Mouse (Mus musculus): ENCODE results near the gene Rap1gap. TPM values are rescaled to one million over a fixed set of nuclear protein-coding genes. Genes with fewer than 3 reads are reported as not detected.

Rap1gap gene
- polyA plus RNA-seq, 1 experiment from 2014 or later = 4.2 TPM

- Histone ChIP-seq H3K9me3 (replicated peaks) (no peaks in the 10 kb centered on the region), H3K27me3 (ENCODE audit: low read depth, poor library complexity, severe bottlenecking) (peaks cover 59% of the 10 kb centered on the region), H3K27ac (no peak overlapping the region), H3K36me3 (no peaks in the 10 kb centered on the region), H3K4me1 (peaks cover 11% of the 10 kb centered on the region), H3K4me3 (no peak overlapping the region)
- DNase-seq (ENCODE audit: low spot score) = no peak
- WGBS = 72% methylated on average over 5 of the region's 5 CpGs
Observed at GRCm38 (mm10) chr4:137666283-137666957, 1.9 kb downstream of the Rap1gap start.

GRCm38 (mm10) chr4:137666958-137667345 lies 2.4 kb downstream of the Rap1gap start:
- 74% methylated on average over 8 of the region's 8 CpGs for WGBS

GRCm38 (mm10) chr4:137667747-137668146 lies 3.2 kb downstream of the Rap1gap start:
- H3K36me3 ChIP-seq = no peaks in the 10 kb centered on the region
- WGBS = 58% methylated on average over 5 of the region's 5 CpGs
- H3K9me3 ChIP-seq (replicated peaks) = no peaks in the 10 kb centered on the region
- H3K27me3 ChIP-seq (ENCODE audit: low read depth, poor library complexity, severe bottlenecking) = peaks cover 57% of the 10 kb centered on the region
- peaks cover 11% of the 10 kb centered on the region for H3K4me1 ChIP-seq
- DNase-seq (ENCODE audit: low spot score) = no peak
- no peak overlapping the region for H3K27ac ChIP-seq
- H3K4me3 ChIP-seq = no peak overlapping the region

More at GRCm38 (mm10) chr4:137666958-137667345, 2.4 kb downstream of the Rap1gap start:
- Histone ChIP-seq H3K9me3 (replicated peaks) (no peaks in the 10 kb centered on the region), H3K36me3 (no peaks in the 10 kb centered on the region), H3K4me1 (peaks cover 11% of the 10 kb centered on the region), H3K27ac (no peak overlapping the region), H3K4me3 (no peak overlapping the region), H3K27me3 (ENCODE audit: low read depth, poor library complexity, severe bottlenecking) (peaks cover 59% of the 10 kb centered on the region)
- no peak for DNase-seq (ENCODE audit: low spot score)

- Histone ChIP-seq H3K9me3 (replicated peaks) (no peaks in the 10 kb centered on the region), H3K4me1 (peaks cover 8% of the 10 kb centered on the region), H3K27me3 (ENCODE audit: low read depth, poor library complexity, severe bottlenecking) (peaks cover 16% of the 10 kb centered on the region), H3K36me3 (no peaks in the 10 kb centered on the region), H3K4me3 (no peak overlapping the region), H3K27ac (no peak overlapping the region)
- WGBS = 79% methylated on average over 13 of the region's 13 CpGs
- no peak for DNase-seq (ENCODE audit: low spot score)
Observed at GRCm38 (mm10) chr4:137671711-137672500, 7.4 kb downstream of the Rap1gap start.

- peaks cover 36% of the 10 kb centered on the region for H3K27me3 ChIP-seq (ENCODE audit: low read depth, poor library complexity, severe bottlenecking)
- WGBS = 77% methylated on average over 7 of the region's 7 CpGs
- H3K4me3 ChIP-seq = no peak overlapping the region
- peaks cover 9% of the 10 kb centered on the region for H3K4me1 ChIP-seq
- no peak overlapping the region for H3K27ac ChIP-seq
- DNase-seq (ENCODE audit: low spot score) = no peak
- no peaks in the 10 kb centered on the region for H3K9me3 ChIP-seq (replicated peaks)
- no peaks in the 10 kb centered on the region for H3K36me3 ChIP-seq
Observed at GRCm38 (mm10) chr4:137675566-137675965, 11.0 kb downstream of the Rap1gap start.

DNA sequence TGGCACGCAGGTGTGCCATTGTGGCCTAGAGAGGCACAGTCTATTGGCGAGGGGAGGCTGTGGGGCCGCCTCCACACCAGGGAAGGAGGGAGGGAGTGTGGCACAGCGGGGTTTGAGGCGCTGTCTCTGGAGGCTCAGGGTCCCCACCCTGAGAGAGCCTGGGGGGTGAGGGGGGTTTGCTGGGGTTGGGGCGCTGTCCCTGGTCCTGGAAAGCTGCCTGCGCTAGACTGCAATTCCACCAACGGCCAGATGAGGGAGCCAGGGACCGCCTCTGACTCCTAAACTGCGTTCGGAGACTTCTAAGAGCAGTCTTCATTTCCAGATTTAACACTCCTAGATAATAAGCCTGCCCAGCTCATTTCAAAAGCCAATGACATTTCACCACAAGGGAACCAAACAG lies 11.5 kb downstream of the Rap1gap start:
- peak; percentile 90 for DNase-seq (ENCODE audit: low spot score)
- Histone ChIP-seq H3K9me3 (replicated peaks) (no peaks in the 10 kb centered on the region), H3K27ac (no peak overlapping the region), H3K36me3 (no peaks in the 10 kb centered on the region), H3K4me3 (no peak overlapping the region), H3K27me3 (ENCODE audit: low read depth, poor library complexity, severe bottlenecking) (peaks cover 41% of the 10 kb centered on the region), H3K4me1 (peaks cover 14% of the 10 kb centered on the region)
- 8% methylated on average over 11 of the region's 11 CpGs for WGBS

DNA sequence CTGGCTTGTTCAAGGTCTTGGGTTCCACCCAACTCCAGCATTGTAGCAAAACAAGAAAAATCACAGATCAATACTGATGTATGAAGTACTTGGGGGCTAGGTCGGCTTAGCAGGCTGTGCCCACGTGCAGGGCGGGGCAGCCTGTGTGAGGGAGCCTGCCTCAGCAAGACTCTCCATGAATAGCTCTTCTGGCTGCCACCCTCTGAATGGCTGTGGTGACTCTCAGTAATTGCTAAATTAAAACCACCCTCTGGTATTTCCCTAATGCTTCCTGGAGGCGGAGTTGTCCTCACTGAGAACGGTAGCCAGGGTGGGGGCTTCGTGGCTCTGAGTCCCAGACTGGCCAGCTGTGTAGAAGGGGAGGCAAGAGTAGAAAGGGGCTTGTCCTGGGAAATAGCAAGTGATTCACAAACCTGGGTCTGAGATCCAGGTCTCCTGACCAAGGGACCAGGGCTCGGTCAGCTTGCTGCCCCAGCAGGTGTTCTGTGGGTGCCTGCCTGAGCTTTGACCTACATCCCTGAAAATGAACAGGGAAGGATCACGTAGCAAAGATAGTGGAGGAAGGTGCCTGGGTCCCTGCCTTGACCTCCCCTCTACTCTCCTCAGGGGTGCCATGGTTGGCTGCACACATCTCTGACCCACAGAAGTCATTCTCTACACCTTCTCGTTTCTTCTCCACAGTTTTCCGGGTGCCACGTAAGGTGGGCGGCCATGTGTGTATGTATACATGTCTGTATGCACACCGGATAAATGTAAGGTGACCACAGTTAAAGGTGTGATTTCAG lies 12.4 kb downstream of the Rap1gap start:
- Histone ChIP-seq H3K9me3 (replicated peaks) (no peaks in the 10 kb centered on the region), H3K27ac (no peak overlapping the region), H3K4me3 (no peak overlapping the region), H3K27me3 (ENCODE audit: low read depth, poor library complexity, severe bottlenecking) (peaks cover 49% of the 10 kb centered on the region), H3K4me1 (peaks cover 22% of the 10 kb centered on the region), H3K36me3 (no peaks in the 10 kb centered on the region)
- WGBS = 68% methylated on average over 13 of the region's 13 CpGs
- DNase-seq (ENCODE audit: low spot score) = no peak

GRCm38 (mm10) chr4:137677906-137678305 lies 13.4 kb downstream of the Rap1gap start:
- no peaks in the 10 kb centered on the region for H3K36me3 ChIP-seq
- no peak overlapping the region for H3K27ac ChIP-seq
- WGBS = 90% methylated on average over 5 of the region's 5 CpGs
- peaks cover 27% of the 10 kb centered on the region for H3K4me1 ChIP-seq
- no peak overlapping the region for H3K4me3 ChIP-seq
- H3K27me3 ChIP-seq (ENCODE audit: low read depth, poor library complexity, severe bottlenecking) = peaks cover 59% of the 10 kb centered on the region
- no peak for DNase-seq (ENCODE audit: low spot score)
- no peaks in the 10 kb centered on the region for H3K9me3 ChIP-seq (replicated peaks)

DNA sequence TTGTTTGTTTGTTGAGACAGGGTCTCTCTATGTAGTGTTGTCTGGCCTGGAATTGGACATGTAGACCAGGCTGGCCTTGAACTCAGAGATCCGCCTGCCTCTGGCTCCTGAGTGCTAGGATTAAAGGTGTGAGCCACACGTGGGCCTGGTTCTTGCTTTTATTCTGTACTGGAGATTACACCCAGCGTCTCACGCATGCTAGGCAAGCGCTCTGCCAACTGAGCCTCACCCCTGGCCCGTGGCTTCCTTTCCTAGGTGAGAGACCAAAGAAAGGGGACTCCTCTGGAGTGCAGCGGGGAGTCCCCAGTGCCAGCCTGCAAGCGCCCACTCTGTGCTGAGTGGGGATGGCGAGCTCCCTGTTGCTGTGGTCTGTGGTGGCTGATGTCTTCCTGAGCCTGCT lies 14.0 kb downstream of the Rap1gap start:
- peaks cover 66% of the 10 kb centered on the region for H3K27me3 ChIP-seq (ENCODE audit: low read depth, poor library complexity, severe bottlenecking)
- H3K9me3 ChIP-seq (replicated peaks) = no peaks in the 10 kb centered on the region
- DNase-seq (ENCODE audit: low spot score) = no peak
- 80% methylated on average over 9 of the region's 9 CpGs for WGBS
- H3K4me3 ChIP-seq = no peak overlapping the region
- peaks cover 27% of the 10 kb centered on the region for H3K4me1 ChIP-seq
- no peak overlapping the region for H3K27ac ChIP-seq
- H3K36me3 ChIP-seq = no peaks in the 10 kb centered on the region

DNA sequence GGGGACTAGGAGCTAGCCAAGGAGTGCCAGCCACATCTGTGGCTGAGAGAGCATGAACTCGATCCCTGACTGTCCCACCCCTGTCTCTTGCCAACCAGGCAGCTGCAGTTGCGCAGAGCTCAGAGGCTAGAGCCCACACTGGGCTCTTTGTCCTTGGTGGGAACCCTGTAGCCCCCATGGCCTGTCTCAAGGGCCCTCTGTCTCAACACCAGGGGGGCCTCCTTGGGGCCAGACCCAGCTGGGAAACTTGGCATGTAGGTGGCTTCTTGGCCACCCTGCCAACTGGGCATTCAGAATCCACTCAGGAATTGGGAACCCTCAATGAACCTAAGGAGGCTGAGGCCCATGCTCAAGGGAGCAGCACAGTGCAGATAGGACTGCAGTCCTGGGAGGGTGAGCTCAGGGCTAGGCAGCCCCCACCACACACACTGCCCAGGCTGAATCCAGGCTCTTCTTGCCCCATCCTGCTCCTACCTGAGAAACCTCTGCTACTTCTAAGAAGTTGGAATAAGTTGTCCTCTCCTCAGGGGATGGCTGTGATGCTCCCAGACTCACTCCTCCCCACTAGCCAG lies 15.5 kb downstream of the Rap1gap start:
- Histone ChIP-seq H3K36me3 (no peaks in the 10 kb centered on the region), H3K27ac (no peak overlapping the region), H3K9me3 (replicated peaks) (no peaks in the 10 kb centered on the region), H3K4me3 (no peak overlapping the region), H3K4me1 (peaks cover 27% of the 10 kb centered on the region), H3K27me3 (ENCODE audit: low read depth, poor library complexity, severe bottlenecking) (peaks cover 80% of the 10 kb centered on the region)
- no peak for DNase-seq (ENCODE audit: low spot score)
- WGBS = 84% methylated on average over 2 of the region's 2 CpGs

- WGBS = 25% methylated on average over 7 of the region's 7 CpGs
- Histone ChIP-seq H3K27me3 (ENCODE audit: low read depth, poor library complexity, severe bottlenecking) (peaks cover 83% of the 10 kb centered on the region), H3K4me3 (no peak overlapping the region), H3K36me3 (no peaks in the 10 kb centered on the region), H3K4me1 (peaks cover 27% of the 10 kb centered on the region), H3K9me3 (replicated peaks) (no peaks in the 10 kb centered on the region), H3K27ac (0 out of 2 replicates have a peak overlapping the region, but pooled peaks have one; percentile 39)
- DNase-seq (ENCODE audit: low spot score) = no peak
Observed at GRCm38 (mm10) chr4:137680721-137681120, 16.2 kb downstream of the Rap1gap start.

- Histone ChIP-seq H3K4me1 (peaks cover 23% of the 10 kb centered on the region), H3K36me3 (no peaks in the 10 kb centered on the region), H3K9me3 (replicated peaks) (no peaks in the 10 kb centered on the region), H3K4me3 (peak overlapping the region; percentile 38), H3K27ac (peak overlapping the region; percentile 39), H3K27me3 (ENCODE audit: low read depth, poor library complexity, severe bottlenecking) (peaks cover 86% of the 10 kb centered on the region)
- DNase-seq (ENCODE audit: low spot score) = peak; percentile 45
- WGBS = 7% methylated on average over 52 of the region's 52 CpGs
Observed at GRCm38 (mm10) chr4:137681408-137682104, 17.0 kb downstream of the Rap1gap start.
